Mouse (Mus musculus): Measurements from ENCODE around the gene St8sia4.

The St8sia4 gene

GRCm38 (mm10) chr1:95667435-95668252 is at the start of gene St8sia4:
Gene St8sia4, minus strand, starts transcription at chr1:95667571.
- peak; percentile 89 to 93 for DNase-seq

- no peak for DNase-seq
Observed at GRCm38 (mm10) chr1:95709181-95709580, 41.8 kb upstream of the St8sia4 start.

- no peak for DNase-seq
Observed at GRCm38 (mm10) chr1:95699903-95700302, 32.5 kb upstream of the St8sia4 start.

GRCm38 (mm10) chr1:95674052-95674451 is 6.7 kb upstream of the St8sia4 start:
- no peak for DNase-seq

GRCm38 (mm10) chr1:95668253-95668805 is 958 bp upstream of the St8sia4 start:
- DNase-seq: peak; percentile 4 to 5

GRCm38 (mm10) chr1:95666541-95667320 is 640 bp downstream of the St8sia4 start:
- DNase-seq: peak; percentile 1

- peak; percentile 5 to 10 for DNase-seq
Observed at GRCm38 (mm10) chr1:95665951-95666484, 1.4 kb downstream of the St8sia4 start.

GRCm38 (mm10) chr1:95664969-95665702 is 2.2 kb downstream of the St8sia4 start:
- peak; percentile 27 to 31 for DNase-seq

GRCm38 (mm10) chr1:95664321-95664825 is 3.0 kb downstream of the St8sia4 start:
- DNase-seq: peak; percentile 11 to 14

- DNase-seq: no peak
Observed at GRCm38 (mm10) chr1:95657051-95657668, 10.2 kb downstream of the St8sia4 start.

- DNase-seq: no peak
Observed at GRCm38 (mm10) chr1:95655564-95655963, 11.8 kb downstream of the St8sia4 start.

GRCm38 (mm10) chr1:95653445-95653844 is 13.9 kb downstream of the St8sia4 start:
- no peak for DNase-seq

GRCm38 (mm10) chr1:95644292-95644691 is 23.1 kb downstream of the St8sia4 start:
- no peak for DNase-seq

GRCm38 (mm10) chr1:95639001-95639400 is 28.4 kb downstream of the St8sia4 start:
- no peak for DNase-seq

- DNase-seq: no peak
Observed at GRCm38 (mm10) chr1:95624376-95624775, 43.0 kb downstream of the St8sia4 start.

GRCm38 (mm10) chr1:95618647-95619046 is 48.7 kb downstream of the St8sia4 start:
- DNase-seq: no peak

GRCm38 (mm10) chr1:95618125-95618524 is 49.2 kb downstream of the St8sia4 start:
- no peak for DNase-seq

- DNase-seq: no peak
Observed at GRCm38 (mm10) chr1:95610017-95610416, 57.4 kb downstream of the St8sia4 start.

GRCm38 (mm10) chr1:95609045-95609444 is 58.3 kb downstream of the St8sia4 start:
- DNase-seq: no peak

- DNase-seq: no peak
Observed at GRCm38 (mm10) chr1:95605458-95605857, 61.9 kb downstream of the St8sia4 start.

GRCm38 (mm10) chr1:95598108-95598507 is 69.3 kb downstream of the St8sia4 start:
- no peak for DNase-seq

GRCm38 (mm10) chr1:95596825-95597224 is 70.5 kb downstream of the St8sia4 start:
- no peak for DNase-seq

Measured in cerebellum, postnatal 10 days (tissue).